Mouse (Mus musculus) intestine, embryonic 15.5 days (tissue): ENCODE results near the gene Gsc. TPM values are rescaled to one million over a fixed set of nuclear protein-coding genes. Genes with fewer than 3 reads are reported as not detected.

Source experiments
- ATAC-seq: fragments of 200-750 bp; cut with Nextera tagmentation; 2 replicates; pipeline ENCODE4 v1.8.0; 2017; ENCODE audit warnings: moderate TSS enrichment, moderate library complexity
- H3K27ac ChIP-seq: fragments of 300-500 bp; sonication (generic); 2 replicates; pipeline ENCODE4 v1.5.1; 2015; ENCODE audit warnings: mild to moderate bottlenecking, inconsistent platforms
- H3K27me3 ChIP-seq: fragments of 300-500 bp; sonication (generic); replicated peaks from 2 replicates; pipeline ENCODE4 v1.6.1; 2015; ENCODE audit warnings: inconsistent platforms
- H3K36me3 ChIP-seq: fragments of 300-500 bp; sonication (generic); 2 replicates; pipeline ENCODE4 v1.6.1; 2015; ENCODE audit warnings: inconsistent platforms
- H3K4me1 ChIP-seq: fragments of 300-500 bp; sonication (generic); replicated peaks from 2 replicates; pipeline ENCODE4 v1.6.1; 2015; ENCODE audit warnings: inconsistent platforms
- H3K4me2 ChIP-seq: fragments of 300-500 bp; sonication (generic); replicated peaks from 2 replicates; pipeline ENCODE4 v1.6.1; 2015; ENCODE audit warnings: mild to moderate bottlenecking, inconsistent platforms
- H3K4me3 ChIP-seq: fragments of 300-500 bp; sonication (generic); replicated peaks from 2 replicates; pipeline ENCODE4 v1.5.1; 2015; ENCODE audit warnings: inconsistent platforms
- H3K9ac ChIP-seq: fragments of 300-500 bp; sonication (generic); 2 replicates; pipeline ENCODE4 v1.6.1; 2015; ENCODE audit warnings: inconsistent platforms
- H3K9me3 ChIP-seq: fragments of 300-500 bp; sonication (generic); 2 replicates; pipeline ENCODE4 v1.6.1; 2016; ENCODE audit warnings: inconsistent platforms
- WGBS: fragments of 180-500 bp; shearing (Covaris S2); methylation state at CpG from one replicate; pipeline ENCODE4 v1.1.7; 2015; 5-methylcytosine and 5-hydroxymethylcytosine counted together
- polyA plus RNA-seq: library from polyadenylated mRNA; unstranded; fragments of >200 nt; fragmentation: Nextera tagmentation; extraction: Ambion mirVana; gene quantifications from 2 replicates; pipeline ENCODE4 v1.2.1, GENCODE M21; 2015

Gene Gsc
- polyA plus RNA-seq, result 0.40 and 0.64 TPM in 2 replicates

DNA sequence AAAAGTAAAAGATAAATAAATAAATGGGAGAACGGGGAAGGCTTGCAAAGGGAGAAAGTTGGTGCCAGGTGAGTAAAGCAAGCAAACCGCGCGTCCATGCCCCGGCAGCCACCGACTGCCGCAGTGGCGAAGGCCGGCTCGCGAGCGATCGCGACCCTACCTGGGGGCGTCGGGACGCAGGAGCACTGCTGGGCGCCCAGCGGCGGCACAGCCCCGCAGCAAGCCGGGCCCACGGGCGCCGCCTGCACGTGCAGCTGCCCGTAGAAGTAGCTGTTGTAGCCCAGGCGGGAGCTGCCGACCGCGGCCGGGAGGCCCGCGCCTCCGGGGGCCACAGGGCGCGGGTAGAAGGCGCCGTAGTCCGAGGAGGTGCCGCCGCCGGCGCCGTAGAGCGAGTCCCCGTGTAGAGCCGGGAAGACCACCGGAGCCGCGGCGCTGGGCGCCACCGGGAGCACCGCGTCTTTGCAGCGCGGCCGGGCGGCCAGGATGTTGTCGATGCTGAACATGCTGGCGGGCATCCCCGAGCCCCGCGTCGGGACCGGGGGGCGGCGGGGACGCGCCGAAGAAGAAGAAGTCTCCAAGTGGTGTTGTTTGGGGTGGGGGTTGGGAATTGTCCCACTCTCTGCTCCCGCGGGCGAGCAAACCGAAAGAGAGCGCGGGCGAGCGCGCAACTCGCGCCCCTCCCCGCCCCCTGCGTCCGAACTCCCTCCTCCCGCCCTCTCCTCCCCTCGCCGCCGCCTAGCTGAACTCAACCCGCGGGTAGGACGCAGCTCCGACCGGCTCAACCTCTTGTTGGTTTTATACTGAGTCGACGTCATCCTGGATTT lies at the start of gene Gsc:
TSS of gene Gsc (minus strand) at position 730 of the 824 bp plus-strand sequence.
- Histone ChIP-seq H3K27me3 (peaks cover 76% of the 10 kb centered on the region), H3K4me1 (peaks cover 23% of the 10 kb centered on the region), H3K4me2 (peak within 1 kb of the TSS; percentile 98), H3K9me3 (no peaks in the 10 kb centered on the region), H3K4me3 (peak within 1 kb of the TSS; percentile 56), H3K27ac (no peak within 1 kb of the TSS), H3K36me3 (no peaks in the 10 kb centered on the region), H3K9ac (peak within 1 kb of the TSS; percentile 39)
- peak; percentile 76 for ATAC-seq
- under 1% methylated on average over 80 of the region's 97 CpGs for WGBS

DNA sequence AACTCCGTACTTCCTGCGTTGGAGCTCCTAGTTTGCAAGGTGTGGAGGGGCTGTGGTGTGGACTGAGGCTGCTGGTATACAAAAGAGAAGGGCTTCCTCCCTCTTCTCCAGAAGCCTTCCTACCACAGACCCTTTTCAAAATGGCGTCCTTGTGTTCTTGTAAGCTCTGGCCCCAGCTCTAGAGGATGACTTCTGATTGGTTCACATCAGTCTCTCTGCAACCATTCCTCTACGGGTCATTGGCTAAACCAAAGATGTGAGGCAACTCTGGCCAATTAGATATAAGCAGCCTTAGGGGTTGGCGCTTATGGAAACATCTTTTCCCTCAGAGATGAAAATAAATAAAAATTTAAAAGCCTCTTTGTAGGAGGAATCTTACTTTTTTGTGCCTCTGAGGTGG lies 46.6 kb upstream of the Gsc start:
- no peaks in the 10 kb centered on the region for H3K4me1 ChIP-seq
- no peak overlapping the region for H3K27ac ChIP-seq
- 93% methylated on average over 5 of the region's 5 CpGs for WGBS
- H3K9ac ChIP-seq, result no peak overlapping the region
- H3K4me2 ChIP-seq, result no peak overlapping the region
- no peak for ATAC-seq
- no peaks in the 10 kb centered on the region for H3K36me3 ChIP-seq
- no peaks in the 10 kb centered on the region for H3K27me3 ChIP-seq
- no peak overlapping the region for H3K4me3 ChIP-seq
- H3K9me3 ChIP-seq, result no peaks in the 10 kb centered on the region

DNA sequence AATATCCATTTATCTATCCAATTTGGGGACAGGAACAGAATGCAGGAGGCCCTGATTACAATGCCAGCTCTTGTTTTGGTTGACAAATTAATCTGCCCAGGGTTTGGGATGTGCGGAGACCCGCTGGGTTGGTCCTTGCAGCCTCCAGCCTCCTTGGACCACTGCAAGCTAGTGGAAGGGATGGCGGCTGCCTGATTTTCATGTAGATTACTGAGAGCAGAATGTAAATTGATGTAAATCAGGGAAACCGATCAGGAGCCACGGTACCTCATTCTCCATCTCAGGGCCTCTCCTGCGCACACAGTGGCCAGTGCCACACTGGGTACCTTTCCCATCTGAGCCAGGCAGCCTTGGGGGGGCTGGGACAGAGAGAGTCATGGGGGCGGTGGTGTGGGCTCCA lies 34.8 kb upstream of the Gsc start:
- ATAC-seq, result no peak
- Histone ChIP-seq H3K4me3 (no peak overlapping the region), H3K36me3 (no peaks in the 10 kb centered on the region), H3K4me2 (no peak overlapping the region), H3K9ac (no peak overlapping the region), H3K4me1 (no peaks in the 10 kb centered on the region), H3K27ac (no peak overlapping the region), H3K27me3 (0 out of 2 replicates have a peak, but pooled peaks cover 2% of the 10 kb centered on the region), H3K9me3 (no peaks in the 10 kb centered on the region)
- 58% methylated on average over 7 of the region's 7 CpGs for WGBS

DNA sequence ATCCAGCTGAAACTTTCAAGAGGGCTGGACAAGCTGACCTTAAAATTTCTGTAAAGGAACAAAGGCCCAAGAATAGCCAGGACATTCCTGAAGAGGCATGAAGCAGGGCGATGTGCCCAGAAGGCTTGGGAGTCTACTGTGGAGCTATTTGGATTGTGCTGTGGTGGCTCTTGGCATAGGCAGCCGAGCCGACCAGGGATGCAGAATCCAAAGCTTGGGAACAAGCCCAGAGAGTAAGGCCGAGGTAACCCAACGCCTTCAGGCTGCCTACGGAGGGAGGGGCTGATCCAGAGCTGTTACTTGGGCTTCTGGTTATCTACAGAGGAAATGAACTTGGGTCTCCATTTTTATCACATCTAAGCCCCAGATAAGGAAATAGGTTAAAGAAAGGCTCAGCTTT lies 18.9 kb upstream of the Gsc start:
- Histone ChIP-seq H3K36me3 (no peaks in the 10 kb centered on the region), H3K27ac (no peak overlapping the region), H3K4me2 (no peak overlapping the region), H3K4me3 (no peak overlapping the region), H3K27me3 (peaks cover 10% of the 10 kb centered on the region; the same call in 1 of the 2 replicates), H3K4me1 (no peaks in the 10 kb centered on the region; the same call in 1 of the 2 replicates), H3K9ac (no peak overlapping the region), H3K9me3 (no peaks in the 10 kb centered on the region)
- 48% methylated on average over 6 of the region's 6 CpGs for WGBS
- ATAC-seq, result peak; percentile 67

DNA sequence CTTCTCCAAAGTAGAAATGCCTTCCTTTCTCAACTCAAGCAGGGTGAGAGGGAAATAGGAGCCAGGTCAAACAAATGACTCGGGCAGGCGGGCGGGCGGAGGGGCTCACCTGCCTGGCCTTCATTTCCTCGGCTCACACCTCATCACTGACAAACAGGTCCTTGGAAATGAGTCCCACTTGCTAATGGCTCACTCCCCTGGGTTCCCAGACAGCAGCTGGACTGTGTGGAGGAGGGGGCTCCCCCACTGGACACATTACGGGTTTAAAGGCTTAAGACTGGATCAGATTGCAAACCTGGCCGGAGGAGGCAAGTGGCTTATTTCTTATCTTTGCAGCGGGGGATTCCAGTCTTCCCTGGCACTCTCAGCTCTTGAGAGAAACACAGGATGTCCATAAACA lies 13.1 kb upstream of the Gsc start:
- H3K27ac ChIP-seq, result no peak overlapping the region
- no peak overlapping the region for H3K9ac ChIP-seq
- H3K4me1 ChIP-seq, result no peaks in the 10 kb centered on the region
- H3K4me3 ChIP-seq, result no peak overlapping the region
- no peak overlapping the region for H3K4me2 ChIP-seq
- no peaks in the 10 kb centered on the region for H3K36me3 ChIP-seq
- no peak for ATAC-seq
- WGBS, result 32% methylated on average over 8 of the region's 8 CpGs
- H3K9me3 ChIP-seq, result no peaks in the 10 kb centered on the region
- peaks cover 29% of the 10 kb centered on the region; the same call in 1 of the 2 replicates for H3K27me3 ChIP-seq

DNA sequence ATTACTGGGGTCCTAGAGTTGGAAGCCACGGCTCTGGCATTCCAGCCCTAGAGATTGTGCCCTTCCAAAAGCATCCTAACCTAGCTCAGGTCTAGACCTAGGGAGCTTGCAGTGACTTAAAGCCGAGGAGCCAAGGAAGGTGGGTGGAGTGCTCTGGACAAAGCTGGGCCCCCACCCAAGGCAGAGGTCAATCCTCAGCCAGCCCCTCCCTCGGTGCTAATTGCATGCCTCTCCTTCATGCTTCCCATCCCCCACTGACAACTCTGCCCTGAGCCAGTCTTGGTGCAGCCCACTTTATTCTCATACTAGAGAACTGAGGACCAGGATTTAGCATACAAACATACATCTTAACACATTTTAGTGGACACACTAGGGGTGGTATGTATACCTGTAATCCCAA lies 12.0 kb upstream of the Gsc start:
- Histone ChIP-seq H3K4me3 (no peak overlapping the region), H3K36me3 (no peaks in the 10 kb centered on the region), H3K9ac (no peak overlapping the region), H3K27ac (no peak overlapping the region), H3K27me3 (peaks cover 35% of the 10 kb centered on the region; the same call in 1 of the 2 replicates), H3K4me1 (no peaks in the 10 kb centered on the region), H3K9me3 (no peaks in the 10 kb centered on the region), H3K4me2 (no peak overlapping the region)
- no peak for ATAC-seq
- WGBS, result 25% methylated on average over 3 of the region's 3 CpGs

DNA sequence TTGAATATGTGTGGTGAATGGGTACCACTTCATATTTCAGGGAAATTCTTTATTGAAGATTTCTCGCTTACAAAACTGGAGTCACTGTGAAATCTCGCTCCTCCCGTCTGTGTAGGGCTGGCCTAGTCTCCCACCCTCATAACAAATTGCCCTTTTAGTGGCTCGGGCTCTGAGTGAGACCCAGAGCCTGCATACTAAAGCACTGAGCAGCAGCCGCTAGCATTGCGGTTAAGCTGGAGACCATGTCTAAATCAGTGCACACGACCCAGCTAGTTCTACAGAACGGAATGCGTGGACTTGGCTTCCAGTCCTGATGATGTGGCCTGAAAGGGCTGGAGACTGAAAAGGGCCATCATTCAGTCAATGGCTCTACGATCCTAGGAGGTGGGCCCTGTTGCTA lies 7.9 kb upstream of the Gsc start:
- no peaks in the 10 kb centered on the region for H3K9me3 ChIP-seq
- no peaks in the 10 kb centered on the region for H3K4me1 ChIP-seq
- WGBS, result 77% methylated on average over 10 of the region's 10 CpGs
- no peak overlapping the region for H3K9ac ChIP-seq
- H3K27me3 ChIP-seq, result peaks cover 65% of the 10 kb centered on the region
- no peak for ATAC-seq
- H3K4me2 ChIP-seq, result no peak overlapping the region
- H3K27ac ChIP-seq, result no peak overlapping the region
- no peaks in the 10 kb centered on the region for H3K36me3 ChIP-seq
- H3K4me3 ChIP-seq, result no peak overlapping the region

DNA sequence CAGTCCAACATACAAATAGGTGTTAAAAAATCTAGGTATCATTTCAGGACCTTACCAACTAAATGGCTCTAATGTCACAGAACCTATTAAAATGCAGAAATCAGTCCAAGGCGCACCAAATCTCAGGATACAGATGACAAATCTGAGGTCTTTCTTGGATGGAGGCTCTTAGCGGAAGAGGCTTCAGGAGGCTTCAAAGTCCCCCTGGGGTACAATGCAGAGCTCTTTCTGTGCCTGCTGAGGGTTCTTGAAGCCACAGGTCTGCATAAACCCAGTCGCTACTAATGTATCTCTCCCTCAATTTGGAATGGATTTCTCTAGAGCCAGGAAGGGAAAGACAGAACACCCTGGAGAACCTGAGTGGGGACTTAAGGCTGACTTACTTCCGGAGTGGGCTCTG lies 5.1 kb upstream of the Gsc start:
- Histone ChIP-seq H3K27me3 (peaks cover 75% of the 10 kb centered on the region), H3K36me3 (no peaks in the 10 kb centered on the region), H3K4me2 (no peak overlapping the region), H3K4me3 (no peak overlapping the region), H3K4me1 (peaks cover 4% of the 10 kb centered on the region), H3K27ac (no peak overlapping the region), H3K9ac (no peak overlapping the region), H3K9me3 (no peaks in the 10 kb centered on the region)
- WGBS, result 8% methylated on average over 4 of the region's 4 CpGs
- ATAC-seq, result no peak

DNA sequence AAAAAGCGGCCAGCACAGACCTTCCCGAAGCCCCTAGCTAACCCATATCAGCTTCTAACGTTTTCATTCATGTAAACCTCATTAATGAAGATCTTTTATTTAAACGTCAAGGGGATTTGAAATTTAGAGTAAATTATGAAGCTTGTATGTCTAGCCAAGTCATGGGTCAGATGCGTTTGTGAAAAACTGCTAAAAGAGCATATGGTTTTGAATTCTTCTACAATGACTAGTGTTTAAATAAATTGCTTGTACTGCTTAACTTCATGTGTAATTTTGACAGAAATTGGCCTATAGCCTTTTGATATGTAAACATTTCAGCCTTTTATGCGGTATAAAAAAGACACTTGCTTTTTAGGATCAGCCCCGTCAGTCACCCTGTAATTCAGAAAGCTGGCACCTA lies 4.4 kb upstream of the Gsc start:
- ATAC-seq, result no peak
- WGBS, result 8% methylated on average over 7 of the region's 7 CpGs
- H3K9me3 ChIP-seq, result no peaks in the 10 kb centered on the region
- H3K4me3 ChIP-seq, result no peak overlapping the region
- peaks cover 82% of the 10 kb centered on the region for H3K27me3 ChIP-seq
- H3K9ac ChIP-seq, result no peak overlapping the region
- no peak overlapping the region for H3K4me2 ChIP-seq
- no peaks in the 10 kb centered on the region for H3K36me3 ChIP-seq
- H3K27ac ChIP-seq, result no peak overlapping the region
- H3K4me1 ChIP-seq, result peaks cover 11% of the 10 kb centered on the region

DNA sequence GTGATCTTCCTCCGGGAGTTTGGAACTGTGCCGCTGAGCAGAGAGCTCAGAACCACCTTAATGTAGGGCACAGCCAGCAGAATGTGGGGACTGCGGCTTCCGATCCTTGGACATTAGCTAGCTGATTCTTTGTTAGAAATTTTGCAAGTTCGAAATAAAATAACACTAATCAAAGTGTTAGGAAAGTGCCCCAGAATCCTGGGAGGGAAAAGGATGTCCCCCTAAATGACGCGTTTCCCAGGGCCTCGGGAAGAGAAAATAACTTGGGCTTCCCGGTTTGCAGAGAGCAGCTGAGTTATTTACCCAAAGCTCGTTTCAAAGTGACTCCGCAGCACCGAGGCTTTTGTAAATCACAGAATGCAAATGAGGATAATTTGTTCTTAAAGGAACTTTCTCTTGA lies 3.9 kb upstream of the Gsc start:
- Histone ChIP-seq H3K4me2 (no peak overlapping the region), H3K4me3 (no peak overlapping the region), H3K27ac (no peak overlapping the region), H3K4me1 (peaks cover 13% of the 10 kb centered on the region), H3K27me3 (peaks cover 84% of the 10 kb centered on the region), H3K9ac (no peak overlapping the region), H3K9me3 (no peaks in the 10 kb centered on the region), H3K36me3 (no peaks in the 10 kb centered on the region)
- under 1% methylated on average over 12 of the region's 12 CpGs for WGBS
- ATAC-seq, result no peak

DNA sequence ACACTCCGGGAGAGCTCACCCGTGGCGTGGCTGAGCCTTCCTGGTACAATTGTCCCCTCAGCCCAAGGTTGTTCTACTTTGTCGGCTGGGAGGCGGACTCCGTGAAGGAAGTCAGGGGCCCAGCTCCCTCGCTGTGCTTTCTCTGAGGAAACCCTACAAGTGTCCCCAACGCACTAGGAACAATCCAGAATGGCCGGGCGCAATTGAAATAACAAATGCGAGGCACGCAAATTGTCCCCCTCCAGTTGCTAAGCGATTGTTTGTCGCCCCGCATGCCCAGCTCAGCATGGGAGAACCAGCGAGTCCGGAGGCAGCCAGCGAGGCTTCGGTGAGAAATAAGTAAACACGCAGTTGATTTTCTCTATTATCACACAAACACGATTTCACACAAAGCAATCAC lies 2.8 kb upstream of the Gsc start:
- peaks cover 89% of the 10 kb centered on the region for H3K27me3 ChIP-seq
- H3K9ac ChIP-seq, result no peak overlapping the region
- peaks cover 23% of the 10 kb centered on the region for H3K4me1 ChIP-seq
- under 1% methylated on average over 21 of the region's 21 CpGs for WGBS
- H3K9me3 ChIP-seq, result no peaks in the 10 kb centered on the region
- H3K4me2 ChIP-seq, result no peak overlapping the region
- ATAC-seq, result no peak
- H3K27ac ChIP-seq, result no peak overlapping the region
- no peak overlapping the region for H3K4me3 ChIP-seq
- H3K36me3 ChIP-seq, result no peaks in the 10 kb centered on the region

DNA sequence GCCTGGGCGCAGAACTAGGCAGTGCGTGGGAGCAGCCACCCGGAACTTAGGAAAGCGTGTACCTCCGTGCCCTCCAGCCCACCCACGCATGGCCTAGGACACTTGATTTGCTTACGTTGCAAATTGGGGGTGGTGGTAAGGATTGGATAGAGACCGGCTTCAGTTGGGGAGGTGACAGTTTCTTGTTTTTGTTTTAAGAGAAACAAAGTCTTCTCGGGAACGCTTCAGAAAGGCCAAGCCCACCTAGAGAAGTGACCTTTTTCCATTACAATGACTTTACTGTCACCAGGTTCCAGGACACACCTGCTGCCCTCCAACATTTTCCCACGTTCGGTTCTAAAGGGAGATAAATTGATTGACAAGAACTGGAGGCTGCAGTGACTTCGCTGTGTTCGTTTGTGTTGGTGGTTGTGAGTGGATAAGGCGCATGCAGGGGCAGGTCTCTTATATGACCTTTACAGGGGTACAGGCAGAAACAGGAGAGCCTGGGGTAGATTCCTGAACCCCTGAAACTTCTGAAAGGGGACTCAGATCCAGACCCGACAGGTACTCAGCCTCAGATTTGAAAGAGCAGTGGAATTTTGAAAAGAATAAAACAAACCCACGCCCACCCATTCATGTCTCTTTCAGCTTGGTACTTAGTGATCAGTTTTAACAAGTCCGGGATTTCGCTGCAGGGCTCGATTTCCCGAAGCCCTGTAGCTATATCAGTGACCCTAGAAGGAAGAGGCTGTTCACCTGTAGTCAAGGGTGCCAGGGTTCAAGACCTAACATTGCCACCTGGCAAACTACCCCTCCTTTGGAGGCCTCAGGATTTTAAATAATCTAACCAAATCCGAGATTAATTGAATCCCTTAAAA lies 2.0 kb upstream of the Gsc start:
- Histone ChIP-seq H3K4me1 (peaks cover 23% of the 10 kb centered on the region), H3K9me3 (no peaks in the 10 kb centered on the region), H3K36me3 (no peaks in the 10 kb centered on the region), H3K9ac (no peak overlapping the region), H3K4me2 (no peak overlapping the region), H3K27me3 (peaks cover 90% of the 10 kb centered on the region), H3K27ac (no peak overlapping the region), H3K4me3 (no peak overlapping the region)
- 5% methylated on average over 22 of the region's 22 CpGs for WGBS
- ATAC-seq, result no peak
